Mouse (Mus musculus) heart, adult 2 months (tissue): ENCODE measurements around the gene Isoc2b. TPM values are rescaled to one million over a fixed set of nuclear protein-coding genes. Genes with fewer than 3 reads are reported as not detected.
A peak's percentile ranks its signal among the peaks of the same experiment; 100 is the strongest.

Experiments
- DNase-seq, 2 experiments: peaks; one replicate each; pipeline ENCODE4 v3.0.0; 2021
- H3K27ac ChIP-seq: fragments of 200-600 bp; 2 replicates; pipeline ENCODE4 v1.8.1; 2022
- H3K27me3 ChIP-seq: fragments of 200-500 bp; 2 replicates; pipeline ENCODE4 v1.6.1; 2012; ENCODE audit warnings: mild to moderate bottlenecking, low read length, inconsistent platforms, mixed read lengths; ENCODE audit not compliant: control insufficient read depth, insufficient read depth
- H3K36me3 ChIP-seq: fragments of 200-500 bp; 2 replicates; pipeline ENCODE4 v1.6.1; 2012; ENCODE audit warnings: low read length, inconsistent platforms; ENCODE audit not compliant: control insufficient read depth, insufficient read depth
- H3K4me1 ChIP-seq: fragments of 200-500 bp; 2 replicates; pipeline ENCODE4 v1.6.1; 2011; ENCODE audit warnings: low read length; ENCODE audit not compliant: control insufficient read depth, insufficient read depth
- H3K4me3 ChIP-seq: fragments of 200-600 bp; 2 replicates; pipeline ENCODE4 v1.8.1; 2022
- H3K79me2 ChIP-seq: fragments of 200-500 bp; replicated peaks from 2 replicates; pipeline ENCODE4 v1.6.1; 2012; ENCODE audit warnings: mild to moderate bottlenecking, inconsistent platforms, low read length, moderate library complexity, mixed read lengths; ENCODE audit not compliant: control insufficient read depth, insufficient read depth
- H3K9ac ChIP-seq: fragments of 200-500 bp; 2 replicates; pipeline ENCODE4 v1.6.1; 2012; ENCODE audit warnings: low read depth, mild to moderate bottlenecking, control low read depth, inconsistent platforms, low read length, mixed read lengths
- CTCF ChIP-seq: fragments of 200-600 bp; IDR thresholded peaks from 2 replicates; pipeline ENCODE4 v1.8.1; 2022; ENCODE audit warnings: antibody characterized with exemption, mild to moderate bottlenecking, moderate library complexity
- EP300 ChIP-seq: fragments of 200-500 bp; IDR thresholded peaks from 2 replicates; pipeline ENCODE4 v1.6.1; 2011; ENCODE audit warnings: low read depth, low read length, control low read depth; ENCODE audit not compliant: insufficient read depth
- POLR2A ChIP-seq: fragments of 200-500 bp; IDR thresholded peaks from 2 replicates; pipeline ENCODE4 v1.6.1; 2011; ENCODE audit warnings: mild to moderate bottlenecking, low read depth, low read length, control low read depth; ENCODE audit not compliant: insufficient read depth
- WGBS: fragments of 180-500 bp; shearing (Covaris S2); methylation state at CpG from one replicate; pipeline ENCODE4 v1.1.7; 2018; 5-methylcytosine and 5-hydroxymethylcytosine counted together
- intact Hi-C: fragments of 180-260 bp; cut with DNase I; formaldehyde crosslinking; loops from one replicate; pipeline ENCODE4 v1.15.1; 2025
- polyA plus RNA-seq: library from polyadenylated mRNA; depleted of rRNA; stranded (reverse); fragments of >200 nt; gene quantifications from 2 replicates; pipeline ENCODE4 v1.2.3, GENCODE M21; 2012
- total RNA-seq, 2 experiments: library from RNA; stranded (reverse); gene quantifications; 2 replicates each; pipeline ENCODE4 v1.2.3; 2021

The Isoc2b gene
- total and polyA plus RNA-seq, 3 experiments = 3.5 to 10.3 (median 3.8) TPM

DNA sequence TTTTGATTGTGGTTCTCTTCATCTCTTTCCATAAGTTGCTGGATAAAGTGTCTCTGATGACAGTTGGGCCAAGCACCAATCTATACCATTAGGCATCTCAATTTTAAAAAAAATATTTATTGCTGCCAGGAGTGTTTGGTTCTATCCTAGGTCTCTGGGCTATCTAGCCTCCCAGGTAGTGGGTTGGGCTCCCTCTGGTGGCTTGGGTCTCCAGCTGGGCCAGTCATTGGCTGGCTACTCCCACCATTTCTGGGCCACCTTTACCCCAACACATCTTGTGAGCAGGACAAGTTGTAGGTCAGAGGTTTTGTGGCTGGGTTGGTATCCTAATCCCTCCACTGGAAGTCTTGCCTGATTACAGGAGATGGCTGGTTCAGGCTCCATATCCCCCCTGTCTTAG is 8.1 kb upstream of the Isoc2b start:
- intact Hi-C loops = loop anchor here (5.0 kb wide), 1 partner anchor 141 kb away; no protein-coding TSS in a partner anchor
- DNase-seq = no peak
- TF ChIP-seq CTCF (peak; percentile 58), POLR2A (no peak)
- H3K4me1 ChIP-seq = peaks cover 1% of the 10 kb centered on the region; the same call in 1 of the 2 replicates
- H3K79me2 ChIP-seq = no peaks in the 10 kb centered on the region
- no peaks in the 10 kb centered on the region for H3K27me3 ChIP-seq
- H3K9ac ChIP-seq = no peak overlapping the region
- no peak overlapping the region for H3K27ac ChIP-seq
- H3K36me3 ChIP-seq = no peaks in the 10 kb centered on the region
- no peak overlapping the region; the same call in 1 of the 2 replicates for H3K4me3 ChIP-seq

GRCm38 (mm10) chr7:4877226-4877625 is 7.2 kb upstream of the Isoc2b start:
- intact Hi-C loops = loop anchor here (2.0 to 5.0 kb wide), 2 partner anchors 62 to 140 kb away; no protein-coding TSS in a partner anchor
- peak overlapping the region; percentile 91 for H3K27ac ChIP-seq
- no peaks in the 10 kb centered on the region for H3K36me3 ChIP-seq
- H3K27me3 ChIP-seq = no peaks in the 10 kb centered on the region
- H3K4me3 ChIP-seq = peak overlapping the region; percentile 79
- peak overlapping the region; percentile 65 for H3K9ac ChIP-seq
- WGBS = 5% methylated on average over 11 of the region's 11 CpGs
- H3K79me2 ChIP-seq = no peaks in the 10 kb centered on the region
- peaks cover 1% of the 10 kb centered on the region; the same call in 1 of the 2 replicates for H3K4me1 ChIP-seq
- TF ChIP-seq CTCF = no peak
- no peak for DNase-seq

DNA sequence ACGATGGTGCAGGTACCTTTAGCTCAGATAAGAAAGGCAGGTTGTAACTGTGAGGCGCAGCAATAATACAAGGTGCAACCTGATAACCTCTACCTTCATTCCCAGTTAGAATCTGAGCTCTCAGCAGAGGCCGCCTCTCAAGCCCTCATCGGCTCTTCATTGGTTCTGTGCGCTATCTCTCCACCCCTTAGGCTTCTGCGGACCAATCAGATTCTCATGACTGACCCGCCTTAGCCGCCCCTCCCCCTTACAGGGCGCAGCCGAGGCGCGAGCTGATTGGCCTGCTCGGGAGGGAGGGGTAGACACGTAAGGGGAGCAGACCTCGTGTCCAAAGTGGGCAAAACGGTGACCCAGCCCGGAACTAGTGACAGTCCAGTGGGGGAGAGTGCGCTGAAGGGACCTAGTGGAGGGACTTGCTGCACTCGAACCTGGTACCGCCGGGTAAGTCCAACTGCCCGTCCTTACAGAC is 6.7 kb upstream of the Isoc2b start, which contains the start of gene Isoc2a:
Isoc2a (plus strand) TSS at position 401 of the 469 bp plus-strand sequence.
- peak; percentile 97 for TF ChIP-seq EP300
- no peak for TF ChIP-seq CTCF
- TF ChIP-seq POLR2A = peak; percentile 99
- peak within 1 kb of the TSS; percentile 65 for H3K9ac ChIP-seq
- WGBS = 1% methylated on average over 22 of the region's 22 CpGs
- no peaks in the 10 kb centered on the region for H3K36me3 ChIP-seq
- intact Hi-C loops = loop anchor here (2.0 to 5.0 kb wide), 2 partner anchors 62 to 139 kb away; no protein-coding TSS in a partner anchor
- H3K79me2 ChIP-seq = no peaks in the 10 kb centered on the region
- H3K27me3 ChIP-seq = no peaks in the 10 kb centered on the region
- peak; percentile 86 to 92 for DNase-seq
- peaks cover 1% of the 10 kb centered on the region; the same call in 1 of the 2 replicates for H3K4me1 ChIP-seq
- peak within 1 kb of the TSS; percentile 91 for H3K27ac ChIP-seq
- H3K4me3 ChIP-seq = peak within 1 kb of the TSS; percentile 79

DNA sequence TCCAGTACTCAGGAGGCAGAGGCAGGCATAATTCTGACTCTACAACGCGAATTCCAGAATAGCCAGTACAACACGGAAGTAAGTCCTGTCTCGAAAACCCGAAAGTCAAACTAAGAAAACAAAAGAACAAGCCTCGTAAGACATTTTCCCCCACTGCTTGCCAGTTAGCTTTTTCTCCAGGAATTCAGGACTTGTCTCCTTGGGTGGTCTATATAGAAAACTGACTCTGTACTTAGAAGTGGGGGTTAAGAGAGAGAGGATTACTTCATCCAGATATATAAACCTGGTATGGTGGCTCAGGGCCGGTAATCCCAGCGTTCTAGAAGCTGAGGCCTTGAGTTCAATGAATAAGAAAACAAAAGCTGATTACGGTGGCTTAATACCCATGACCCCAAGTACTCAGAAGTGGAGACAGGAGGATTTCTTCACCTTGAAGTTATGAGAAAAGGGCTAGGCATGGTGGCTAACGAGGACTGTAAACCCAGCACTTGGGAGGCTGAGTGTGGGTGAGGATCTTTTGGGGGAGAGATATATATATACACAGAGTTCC is 3.4 kb downstream of the Isoc2b start:
- no peaks in the 10 kb centered on the region for H3K79me2 ChIP-seq
- peak overlapping the region; percentile 97 for H3K27ac ChIP-seq
- WGBS = 32% methylated on average over 10 of the region's 10 CpGs
- peaks cover 10% of the 10 kb centered on the region for H3K4me1 ChIP-seq
- no peaks in the 10 kb centered on the region for H3K27me3 ChIP-seq
- H3K36me3 ChIP-seq = no peaks in the 10 kb centered on the region
- peak overlapping the region; percentile 74 for H3K9ac ChIP-seq
- no peak for TF ChIP-seq POLR2A
- TF ChIP-seq EP300 = no peak
- TF ChIP-seq CTCF = no peak
- intact Hi-C loops = loop anchor here (5.0 kb wide), 3 partner anchors 51 to 186 kb away; partner anchors contain the start of genes Ube2s, Zfp580 and Zfp628
- DNase-seq = no peak
- H3K4me3 ChIP-seq = peak overlapping the region; percentile 75

DNA sequence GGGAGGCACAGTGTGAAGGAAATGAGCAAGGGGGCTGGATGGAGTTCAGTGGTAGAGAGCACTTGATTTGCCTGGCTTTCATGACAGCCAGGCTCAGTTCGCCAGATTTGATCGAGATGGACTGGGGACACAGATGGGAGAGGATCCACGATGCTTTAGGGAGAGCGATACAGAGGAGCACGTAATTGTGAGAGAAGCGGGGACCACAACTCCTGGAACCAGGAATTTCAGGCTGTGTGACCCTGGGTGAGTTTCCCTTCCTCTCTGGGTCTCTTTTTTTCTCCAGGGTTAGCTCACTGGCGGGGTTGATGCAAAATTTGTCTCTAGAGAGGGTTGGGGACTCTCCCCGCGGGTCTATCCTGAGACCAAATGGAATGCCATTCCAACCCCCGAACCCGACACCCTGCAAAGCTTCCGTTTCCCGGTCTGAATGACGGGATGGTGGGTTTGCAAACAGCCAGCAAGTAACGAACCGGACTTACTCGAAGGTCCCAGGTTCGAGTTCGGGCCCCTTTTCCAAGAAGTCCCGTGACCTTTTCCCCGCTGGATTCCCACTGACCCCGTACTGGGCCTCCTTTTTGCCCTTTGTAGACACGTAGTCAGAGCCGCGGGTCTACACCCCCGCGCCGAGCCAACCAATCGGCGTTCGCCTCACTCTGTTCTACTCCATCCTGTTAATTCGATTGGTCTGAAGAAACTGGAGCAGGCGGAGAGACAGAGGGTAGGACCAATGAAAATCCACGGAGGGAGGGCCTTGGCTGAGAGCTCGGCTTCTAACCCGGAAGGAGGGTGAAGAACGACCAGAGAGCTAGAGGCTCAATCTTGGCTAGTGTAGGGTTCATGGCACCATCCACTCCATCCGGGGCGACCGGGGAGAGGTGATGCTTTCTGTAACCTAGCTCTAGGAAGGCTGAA is 4.2 kb downstream of the Isoc2b start:
- no peaks in the 10 kb centered on the region for H3K27me3 ChIP-seq
- TF ChIP-seq EP300 (peak; percentile 78; the same call in 1 of the 2 replicates), CTCF (no peak), POLR2A (peak; percentile 96)
- 2% methylated on average over 40 of the region's 40 CpGs for WGBS
- H3K9ac ChIP-seq = peak overlapping the region; percentile 74
- H3K36me3 ChIP-seq = no peaks in the 10 kb centered on the region
- peak overlapping the region; percentile 97 for H3K27ac ChIP-seq
- intact Hi-C loops = loop anchor here (2.0 to 5.0 kb wide), 4 partner anchors 51 to 186 kb away; partner anchors contain the start of genes Ube2s, Zfp580 and Zfp628
- H3K79me2 ChIP-seq = no peaks in the 10 kb centered on the region
- peaks cover 10% of the 10 kb centered on the region for H3K4me1 ChIP-seq
- peak; percentile 98 to 99 for DNase-seq
- peak overlapping the region; percentile 75 for H3K4me3 ChIP-seq
